Mouse (Mus musculus) mesoderm, embryonic 11.5 days (tissue): ENCODE measurements around the gene Dph3.

Experiments
- DNase-seq: peaks from one replicate; pipeline ENCODE4 v3.0.0-alpha.2; 2012; ENCODE audit warnings: low read depth, low spot score

Dph3 gene

GRCm38 (mm10) chr14:32084761-32085485 lies 606 bp downstream of the Dph3 start, which contains the start of gene Oxnad1:
Oxnad1 (plus strand) TSS chr14:32085374.
- peak; percentile 92 for DNase-seq

GRCm38 (mm10) chr14:32083466-32083865 lies 2.1 kb downstream of the Dph3 start:
- no peak for DNase-seq

DNA sequence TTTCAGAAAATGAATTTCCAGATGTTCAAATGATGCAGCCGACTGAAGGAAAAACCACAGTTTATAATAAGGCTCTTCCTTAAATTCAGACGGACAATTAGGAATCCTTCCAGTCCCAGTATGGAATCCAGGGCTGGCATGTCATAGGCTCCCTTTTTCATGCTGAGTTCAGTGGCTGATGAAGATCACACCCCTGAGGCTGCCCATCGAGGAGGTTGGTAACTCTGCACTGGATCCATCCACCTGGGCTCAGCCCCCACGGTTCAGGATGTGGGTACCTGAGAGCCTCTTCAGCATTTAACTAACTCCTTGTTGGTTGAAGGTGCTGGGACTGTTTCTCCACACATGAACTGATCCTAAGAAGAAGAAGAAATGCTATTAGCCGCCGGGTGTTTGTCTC lies 2.6 kb downstream of the Dph3 start:
- DNase-seq, result no peak

DNA sequence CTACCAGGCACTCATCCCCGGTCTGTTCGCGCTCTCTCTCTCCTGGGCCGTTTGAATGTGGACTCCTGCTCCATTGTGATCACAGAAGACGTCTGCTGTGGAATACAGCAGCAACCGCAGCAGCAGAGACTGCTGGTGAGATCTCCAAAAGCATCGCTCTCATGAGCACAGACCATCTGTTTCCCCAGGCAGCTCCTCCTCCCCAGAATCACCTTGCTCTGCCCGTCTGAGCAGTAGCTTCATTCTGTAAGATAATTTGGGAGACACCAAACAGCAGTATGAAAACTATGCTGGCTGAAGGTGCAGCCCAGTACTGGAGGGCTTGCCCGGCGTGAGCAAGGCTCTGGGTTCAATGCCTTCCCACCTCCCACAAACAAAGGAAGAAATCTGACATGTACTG lies 4.5 kb downstream of the Dph3 start:
- no peak for DNase-seq

- peak; percentile 87 for DNase-seq
Observed at GRCm38 (mm10) chr14:32076896-32077575, 8.5 kb downstream of the Dph3 start.

GRCm38 (mm10) chr14:32073901-32074300 lies 11.6 kb downstream of the Dph3 start:
- no peak for DNase-seq

DNA sequence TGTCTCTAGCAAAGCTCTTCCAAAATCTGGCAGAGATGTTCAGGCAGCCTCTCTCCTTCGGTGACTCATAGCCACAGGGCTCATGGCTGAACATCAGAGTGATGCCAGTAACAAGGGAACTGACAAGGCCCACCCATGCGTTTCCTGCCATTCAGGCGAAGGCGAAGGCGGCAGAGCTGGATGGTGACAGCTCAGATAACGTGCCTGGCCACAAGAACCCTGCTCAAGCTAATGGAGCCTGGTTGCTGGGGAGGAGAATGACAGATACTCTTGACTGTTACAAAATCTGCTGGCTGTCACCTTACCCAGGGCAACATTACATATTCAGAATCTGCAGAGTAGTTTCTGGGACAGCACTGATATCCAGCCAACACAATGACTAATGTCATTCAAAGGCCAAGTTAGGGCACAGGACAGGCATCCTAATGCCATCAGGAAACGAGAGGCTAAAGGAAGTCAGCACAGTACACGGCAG lies 12.3 kb downstream of the Dph3 start:
- no peak for DNase-seq

DNA sequence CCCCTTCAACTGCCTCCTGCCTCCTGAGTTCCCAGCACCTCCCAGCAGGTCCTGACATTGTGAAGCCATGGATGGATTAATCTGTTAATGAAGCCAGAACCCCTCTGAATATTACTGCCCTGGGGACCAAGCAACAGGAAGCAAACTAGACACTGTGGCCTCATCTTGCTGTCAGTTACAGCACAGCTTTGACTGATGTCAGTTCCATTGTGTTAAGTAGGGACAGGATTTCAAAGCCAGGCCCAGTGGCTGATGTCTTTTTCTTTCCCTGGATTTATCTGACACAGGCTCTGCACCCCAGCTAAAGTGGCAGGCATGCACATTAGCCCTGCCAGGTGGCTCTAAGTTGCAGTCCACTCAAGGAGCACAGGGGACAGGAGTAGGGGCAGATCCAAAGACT lies 12.7 kb downstream of the Dph3 start:
- no peak for DNase-seq

GRCm38 (mm10) chr14:32061398-32061797 lies 24.1 kb downstream of the Dph3 start:
- no peak for DNase-seq

DNA sequence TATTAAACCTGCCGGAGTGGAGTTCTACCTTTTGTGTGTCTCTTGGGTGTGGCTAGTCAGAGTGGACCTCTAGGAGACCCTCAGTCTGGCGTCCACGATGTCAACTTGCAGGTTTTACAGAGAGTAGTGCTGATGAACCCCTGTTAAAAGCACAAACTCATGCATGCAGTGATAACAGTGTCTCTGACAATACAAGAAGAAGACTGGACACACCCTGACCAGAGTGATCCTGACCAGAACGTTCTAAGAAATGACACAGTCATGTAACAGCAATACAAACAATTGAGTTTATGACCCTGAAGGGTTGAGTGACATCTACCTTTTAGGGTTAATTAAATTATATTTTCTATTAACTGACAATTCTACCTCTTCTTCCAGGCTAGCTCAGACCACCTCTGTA lies 27.9 kb downstream of the Dph3 start:
- no peak for DNase-seq

DNA sequence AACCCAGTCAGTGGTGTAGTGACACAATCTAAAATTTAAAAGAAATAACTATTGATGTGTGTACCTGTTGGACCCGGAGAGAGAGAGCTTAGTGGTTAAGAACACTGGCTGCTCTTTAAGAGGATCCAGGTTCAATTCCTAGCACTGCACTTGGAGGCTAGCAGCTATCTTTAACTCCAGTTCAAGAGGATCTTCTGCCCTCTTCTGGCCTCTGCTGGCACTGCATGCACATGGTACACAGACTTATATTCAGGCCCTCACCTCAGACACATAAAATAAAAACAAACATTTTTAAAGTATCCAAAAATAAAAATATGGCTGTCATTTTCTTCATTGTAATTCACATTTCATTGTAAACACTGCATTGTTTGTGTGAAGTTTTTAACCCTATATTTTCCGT lies 28.9 kb downstream of the Dph3 start:
- no peak for DNase-seq

GRCm38 (mm10) chr14:32055781-32056180 lies 29.7 kb downstream of the Dph3 start:
- no peak for DNase-seq

DNA sequence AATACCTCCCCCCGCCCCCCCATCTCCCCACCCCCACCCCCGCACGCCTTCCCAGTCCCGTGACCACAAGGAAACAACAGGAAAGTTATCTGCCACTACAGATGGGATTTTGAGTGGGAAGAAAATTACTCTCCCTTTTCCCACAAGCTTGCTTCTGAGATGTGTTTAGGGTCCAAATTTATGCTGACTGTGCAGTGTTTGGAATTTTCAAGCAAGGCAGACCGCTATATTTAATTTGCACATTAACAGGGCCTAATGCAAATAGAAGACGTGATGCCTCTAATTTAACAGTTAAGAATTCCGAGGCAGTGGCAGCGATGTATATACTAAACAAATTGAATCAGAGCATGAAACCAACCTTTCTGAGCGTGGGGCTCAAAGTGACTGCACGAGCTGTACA lies 30.7 kb downstream of the Dph3 start:
- no peak for DNase-seq

GRCm38 (mm10) chr14:32053895-32054294 lies 31.6 kb downstream of the Dph3 start:
- no peak for DNase-seq

- DNase-seq, result no peak
Observed at GRCm38 (mm10) chr14:32050171-32050570, 35.4 kb downstream of the Dph3 start.

- no peak for DNase-seq
Observed at GRCm38 (mm10) chr14:32046357-32046756, 39.2 kb downstream of the Dph3 start.

DNA sequence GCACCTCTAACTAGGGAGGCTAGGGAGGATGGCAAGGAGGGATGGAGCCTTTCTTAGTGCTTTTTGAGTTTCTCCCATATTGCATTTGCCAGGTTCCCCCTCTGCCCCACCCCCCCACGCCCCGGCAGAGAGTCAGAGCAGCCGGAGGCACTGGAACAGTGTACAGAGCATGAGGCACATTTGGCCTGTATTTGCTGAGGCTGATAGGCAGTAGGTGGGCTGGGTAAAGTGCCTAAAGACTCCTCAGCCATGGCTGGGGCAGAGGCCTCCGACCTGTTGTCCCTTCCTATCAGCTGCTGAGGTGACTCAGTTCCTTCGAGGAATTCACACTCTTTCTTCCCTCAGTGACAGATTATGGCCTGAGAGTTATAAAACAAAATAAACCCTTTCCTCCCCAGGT lies 43.4 kb downstream of the Dph3 start:
- no peak for DNase-seq

DNA sequence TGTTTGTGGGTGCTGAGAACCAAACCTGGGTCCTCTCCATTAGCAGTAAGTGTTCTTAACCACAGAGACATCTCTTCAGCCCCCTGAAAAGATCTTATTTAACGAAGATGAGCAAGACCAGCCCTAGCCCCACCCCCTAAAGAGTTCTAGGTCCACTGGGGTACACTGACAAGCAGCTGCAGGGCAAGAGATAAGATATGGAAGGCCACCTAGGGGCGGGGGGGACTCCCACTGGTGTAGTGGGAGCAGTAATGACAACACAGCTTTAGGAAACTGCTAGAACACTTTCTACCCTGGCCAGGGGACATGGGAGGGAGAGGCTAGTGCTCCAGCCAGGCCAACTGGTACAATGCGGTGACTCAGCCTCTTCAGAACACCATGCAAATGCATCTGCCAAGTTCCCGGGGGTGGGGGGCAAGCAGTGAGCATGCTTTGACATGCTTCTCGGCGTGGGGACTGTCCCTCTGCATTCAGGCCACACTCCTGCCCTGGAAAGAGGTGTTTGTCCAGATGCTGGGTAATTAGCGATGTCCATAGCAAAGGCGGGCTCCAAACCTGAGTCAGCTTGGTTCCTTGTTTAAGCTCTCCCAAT lies 47.8 kb downstream of the Dph3 start:
- no peak for DNase-seq

DNA sequence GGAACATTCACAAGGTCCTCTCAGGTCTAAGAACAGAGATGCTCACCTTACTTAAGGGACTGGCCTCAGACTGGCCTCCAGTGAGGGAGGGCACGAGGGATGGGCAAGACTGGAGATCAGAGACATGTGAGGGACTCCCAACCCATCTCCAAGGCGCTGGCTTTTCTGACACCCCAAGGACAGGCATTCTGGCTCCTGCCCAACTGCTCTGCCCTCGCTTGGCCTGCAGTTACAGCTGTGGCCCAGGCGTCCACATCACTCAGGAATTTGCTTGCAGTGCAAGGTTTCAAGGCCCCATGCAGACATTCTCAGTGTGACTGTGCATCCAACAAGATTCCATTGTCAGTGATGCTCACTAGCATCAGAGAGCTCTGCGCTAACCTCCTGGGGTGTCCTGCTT lies 49.0 kb downstream of the Dph3 start:
- no peak for DNase-seq

DNA sequence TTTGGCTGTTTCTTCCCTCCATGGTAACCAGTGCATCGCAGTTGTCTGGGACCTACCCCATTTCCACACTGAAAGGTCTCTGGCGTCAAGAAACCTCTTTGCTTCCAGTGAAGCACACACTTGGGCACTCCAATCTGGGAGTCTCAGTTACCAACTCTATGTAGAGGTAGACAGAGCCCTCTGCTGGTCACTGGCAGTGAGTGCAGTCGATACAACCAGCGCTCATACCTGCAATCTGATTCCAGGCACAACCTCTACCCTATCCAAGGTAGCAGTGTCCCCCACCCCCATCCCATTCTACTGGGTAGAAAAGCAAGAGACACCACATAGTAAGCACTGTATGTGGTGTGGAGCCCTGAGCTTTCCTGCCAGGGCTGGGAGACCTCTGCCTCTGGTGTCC lies 53.0 kb downstream of the Dph3 start:
- DNase-seq, result peak; percentile 74
